Mouse (Mus musculus) heart, embryonic 16.5 days (tissue): ENCODE measurements around the gene Il18. TPM values are rescaled to one million over a fixed set of nuclear protein-coding genes. Genes with fewer than 3 reads are reported as not detected.

Source experiments
- ATAC-seq: fragments of 200-750 bp; cut with Nextera tagmentation; replicated peaks from 2 replicates; pipeline ENCODE4 v1.8.0; 2017; ENCODE audit warnings: moderate number of reproducible peaks; ENCODE audit not compliant: insufficient read depth, low FRiP score; ENCODE audit errors: extremely low read depth
- H3K27ac ChIP-seq: fragments of 300-500 bp; sonication (generic); 2 replicates; pipeline ENCODE4 v1.5.1; 2014; ENCODE audit warnings: mild to moderate bottlenecking, low read length, control low read depth, moderate library complexity
- H3K27me3 ChIP-seq: fragments of 300-500 bp; sonication (generic); 2 replicates; pipeline ENCODE4 v1.6.1; 2014; ENCODE audit warnings: low read length, mixed read lengths; ENCODE audit not compliant: control insufficient read depth, insufficient read depth
- H3K36me3 ChIP-seq: fragments of 300-500 bp; sonication (generic); 2 replicates; pipeline ENCODE4 v1.6.1; 2014; ENCODE audit not compliant: control insufficient read depth, insufficient read depth
- H3K4me1 ChIP-seq: fragments of 300-500 bp; sonication (generic); 2 replicates; pipeline ENCODE4 v1.6.1; 2014; ENCODE audit warnings: low read length, mixed read lengths; ENCODE audit not compliant: control insufficient read depth, insufficient read depth
- H3K4me2 ChIP-seq: fragments of 300-500 bp; sonication (generic); 2 replicates; pipeline ENCODE4 v1.6.1; 2014; ENCODE audit warnings: low read depth, mild to moderate bottlenecking, control low read depth, low read length
- H3K4me3 ChIP-seq: fragments of 300-500 bp; sonication (generic); 2 replicates; pipeline ENCODE4 v1.5.1; 2014; ENCODE audit warnings: mild to moderate bottlenecking, control low read depth, low read length
- H3K9ac ChIP-seq: fragments of 300-500 bp; sonication (generic); 2 replicates; pipeline ENCODE4 v1.6.1; 2014; ENCODE audit warnings: low read length, control low read depth
- H3K9me3 ChIP-seq: fragments of 300-500 bp; sonication (generic); replicated peaks from 2 replicates; pipeline ENCODE4 v1.6.1; 2016; ENCODE audit warnings: low read length; ENCODE audit not compliant: control insufficient read depth
- WGBS: fragments of 180-500 bp; shearing (Covaris S2); extraction: QIAGEN DNeasy Blood & Tissue Kit; methylation state at CpG from one replicate; pipeline ENCODE4 v1.1.7; 2014; 5-methylcytosine and 5-hydroxymethylcytosine counted together
- polyA plus RNA-seq: library from polyadenylated mRNA; unstranded; fragments of >200 nt; fragmentation: Nextera tagmentation; extraction: Ambion mirVana; gene quantifications from 2 replicates; pipeline ENCODE4 v1.2.1, GENCODE M21; 2015

Il18 gene
- polyA plus RNA-seq, 1 experiment from 2014 or later, result 3.9 TPM

DNA sequence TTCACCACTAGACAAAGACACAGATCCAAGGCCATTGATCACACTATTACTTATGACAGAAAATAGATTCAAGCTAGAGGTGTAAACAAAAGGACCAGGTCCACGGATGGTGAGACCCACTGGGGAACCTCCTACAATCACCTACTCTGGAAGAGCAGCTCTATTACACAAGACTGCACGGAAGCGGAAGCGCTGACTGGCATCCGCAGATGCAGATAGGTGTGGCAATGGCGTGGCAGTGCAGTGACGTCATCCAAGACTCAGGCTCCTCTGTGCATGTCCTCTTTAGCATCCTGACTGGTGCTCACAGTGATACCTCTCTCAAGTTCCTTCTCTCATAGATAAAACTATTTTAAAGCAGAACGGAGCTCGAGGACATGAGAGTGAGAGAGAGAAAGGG, 38.3 kb downstream of the Il18 start:
- no peak overlapping the region for H3K27ac ChIP-seq
- H3K4me3 ChIP-seq, result no peak overlapping the region
- no peak for ATAC-seq
- H3K27me3 ChIP-seq, result no peaks in the 10 kb centered on the region
- H3K9ac ChIP-seq, result no peak overlapping the region
- no peaks in the 10 kb centered on the region for H3K4me1 ChIP-seq
- H3K36me3 ChIP-seq, result peaks cover 26% of the 10 kb centered on the region
- WGBS, result 79% methylated on average over 9 of the region's 9 CpGs
- H3K4me2 ChIP-seq, result no peak overlapping the region
- H3K9me3 ChIP-seq, result no peaks in the 10 kb centered on the region

GRCm38 (mm10) chr9:50593544-50593943, 38.9 kb downstream of the Il18 start:
- H3K27me3 ChIP-seq, result no peaks in the 10 kb centered on the region
- 71% methylated on average over 3 of the region's 3 CpGs for WGBS
- no peaks in the 10 kb centered on the region for H3K4me1 ChIP-seq
- H3K9me3 ChIP-seq, result no peaks in the 10 kb centered on the region
- ATAC-seq, result no peak
- no peak overlapping the region for H3K4me3 ChIP-seq
- H3K4me2 ChIP-seq, result no peak overlapping the region
- no peak overlapping the region for H3K27ac ChIP-seq
- H3K36me3 ChIP-seq, result peaks cover 32% of the 10 kb centered on the region
- H3K9ac ChIP-seq, result no peak overlapping the region

- ATAC-seq, result no peak
- Histone ChIP-seq H3K4me2 (no peak overlapping the region), H3K27me3 (no peaks in the 10 kb centered on the region), H3K4me1 (no peaks in the 10 kb centered on the region), H3K27ac (no peak overlapping the region), H3K9me3 (no peaks in the 10 kb centered on the region), H3K9ac (no peak overlapping the region), H3K36me3 (peaks cover 44% of the 10 kb centered on the region), H3K4me3 (no peak overlapping the region)
- WGBS, result 74% methylated on average over 12 of the region's 12 CpGs
Observed at GRCm38 (mm10) chr9:50594794-50595417, 40.3 kb downstream of the Il18 start.

GRCm38 (mm10) chr9:50596973-50597372, 42.3 kb downstream of the Il18 start:
- H3K9ac ChIP-seq, result no peak overlapping the region
- 90% methylated on average over 8 of the region's 8 CpGs for whole genome bisulfite sequencing
- no peak overlapping the region for H3K27ac ChIP-seq
- H3K27me3 ChIP-seq, result no peaks in the 10 kb centered on the region
- H3K4me2 ChIP-seq, result no peak overlapping the region
- no peak overlapping the region for H3K4me3 ChIP-seq
- no peaks in the 10 kb centered on the region for H3K9me3 ChIP-seq
- no peak for ATAC-seq
- H3K4me1 ChIP-seq, result peaks cover 8% of the 10 kb centered on the region
- H3K36me3 ChIP-seq, result peaks cover 49% of the 10 kb centered on the region

DNA sequence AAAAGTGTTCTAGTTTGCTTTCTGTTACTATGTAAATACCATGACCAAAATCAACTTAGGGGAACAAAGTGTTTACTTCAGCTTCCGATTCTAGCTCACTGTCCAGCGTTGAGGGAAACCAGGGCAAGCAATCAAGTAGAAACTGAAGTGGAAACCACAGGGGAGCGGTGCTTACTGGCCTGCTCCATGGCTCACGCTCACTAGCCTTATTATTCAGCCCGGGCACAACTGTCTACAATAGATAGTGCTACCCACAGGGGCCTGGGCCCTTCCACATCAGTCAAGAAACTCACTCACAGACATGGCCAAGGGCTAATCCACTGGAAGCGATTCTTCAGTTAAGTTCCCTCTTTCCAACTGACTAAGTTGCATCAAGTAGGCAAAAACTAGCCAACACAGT, 46.9 kb downstream of the Il18 start:
- peak overlapping the region; percentile 97 for H3K9ac ChIP-seq
- no peak for ATAC-seq

DNA sequence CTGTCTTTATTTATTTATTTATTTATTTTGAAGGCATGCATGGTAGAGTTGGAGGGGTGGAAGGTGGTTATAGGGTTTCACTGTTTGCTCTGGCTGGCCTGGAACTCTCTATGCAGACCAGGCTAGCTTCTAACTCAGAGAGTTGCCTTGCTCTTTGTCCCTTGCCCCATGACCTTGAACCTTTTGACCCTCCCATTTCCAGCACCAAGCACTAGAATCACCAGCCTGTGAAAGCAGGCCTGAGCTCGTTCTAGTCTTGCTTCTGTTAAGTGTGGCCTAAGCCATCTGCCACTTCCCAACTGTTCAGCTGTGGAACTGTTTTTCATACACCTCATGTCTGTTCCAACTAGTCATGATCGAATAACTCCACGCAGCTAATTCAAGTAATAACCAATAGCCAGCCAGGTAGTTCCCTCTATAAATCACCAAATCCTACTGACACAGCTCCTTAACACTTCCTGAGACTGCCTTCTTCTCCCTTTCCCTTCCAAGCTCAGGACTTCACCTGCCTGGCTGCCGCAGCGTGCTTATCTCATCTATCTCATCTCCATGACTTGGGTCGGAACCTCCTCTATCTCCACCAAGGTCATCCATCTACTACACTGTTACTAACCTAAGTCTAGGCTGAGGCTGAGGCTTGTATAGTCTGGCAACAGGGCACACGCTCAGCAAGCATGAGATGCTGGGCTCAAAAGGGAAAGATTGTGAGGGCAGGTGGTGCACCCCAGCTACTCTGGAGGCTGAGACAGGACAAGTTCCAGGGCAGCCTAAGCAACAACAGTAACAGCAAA, 47.6 kb downstream of the Il18 start:
- Histone ChIP-seq H3K9ac (peak overlapping the region; percentile 97), H3K9me3 (no peaks in the 10 kb centered on the region), H3K4me1 (peaks cover 22% of the 10 kb centered on the region), H3K36me3 (peaks cover 32% of the 10 kb centered on the region), H3K4me3 (peak overlapping the region; percentile 97), H3K4me2 (peak overlapping the region; percentile 68), H3K27me3 (no peaks in the 10 kb centered on the region), H3K27ac (peak overlapping the region; percentile 95)
- no peak for ATAC-seq
- WGBS, result 62% methylated on average over 7 of the region's 7 CpGs

More for the DNA sequence above, 46.9 kb downstream of the Il18 start:
- peak overlapping the region; percentile 95 for H3K27ac ChIP-seq
- peak overlapping the region; percentile 97 for H3K4me3 ChIP-seq
- peaks cover 22% of the 10 kb centered on the region for H3K4me1 ChIP-seq
- no peaks in the 10 kb centered on the region for H3K9me3 ChIP-seq
- 58% methylated on average over 6 of the region's 6 CpGs for WGBS
- peaks cover 39% of the 10 kb centered on the region for H3K36me3 ChIP-seq
- H3K27me3 ChIP-seq, result no peaks in the 10 kb centered on the region
- peak overlapping the region; percentile 68 for H3K4me2 ChIP-seq

DNA sequence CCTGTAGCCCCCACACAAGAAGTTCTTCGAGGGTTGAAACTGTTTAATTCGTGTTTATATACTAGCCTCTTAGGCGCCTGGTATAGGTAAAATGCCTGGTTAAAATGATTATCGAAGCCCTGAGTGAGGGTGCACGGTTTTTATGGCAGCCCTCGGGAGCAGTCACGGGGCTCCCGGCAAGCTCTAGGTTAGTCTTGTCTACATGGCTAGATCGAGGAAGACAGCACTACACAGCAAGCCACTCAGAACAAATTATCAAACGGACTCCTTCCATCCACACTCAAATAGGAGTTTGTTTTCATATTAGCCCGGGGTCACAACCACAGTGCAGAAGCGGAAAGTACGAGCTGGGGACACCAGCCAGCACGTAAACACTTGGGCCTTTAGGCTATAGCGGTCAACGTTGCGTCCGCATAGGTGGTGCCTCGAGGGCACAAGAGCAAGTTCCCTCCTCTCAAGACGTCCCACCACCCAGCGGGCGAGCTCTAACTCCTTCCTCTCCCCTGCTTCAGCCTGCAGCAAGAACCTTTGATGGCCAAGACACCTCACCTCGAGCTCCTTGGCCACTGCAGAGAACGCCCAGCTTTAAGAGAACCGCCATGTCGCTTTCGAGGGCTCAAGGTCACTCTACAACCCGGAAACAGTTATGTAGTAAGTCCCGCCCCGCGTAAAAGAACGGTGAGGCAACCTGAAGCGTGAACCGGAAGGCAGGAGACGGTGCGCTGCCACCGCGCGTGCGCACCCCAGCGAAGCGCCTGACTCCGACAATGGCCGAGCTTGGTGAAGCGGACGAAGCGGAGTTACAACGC, 48.8 kb downstream of the Il18 start, which contains the start of the genes Sdhd and Timm8b:
Sdhd (minus strand) TSS at position 624 of the 809 bp plus-strand sequence.
Timm8b (plus strand) TSS at position 722 of the 809 bp plus-strand sequence.
- no peaks in the 10 kb centered on the region for H3K27me3 ChIP-seq
- WGBS, result under 1% methylated on average over 48 of the region's 48 CpGs

GRCm38 (mm10) chr9:50603998-50604324, 49.3 kb downstream of the Il18 start:
- H3K36me3 ChIP-seq, result peaks cover 20% of the 10 kb centered on the region
- WGBS, result under 1% methylated on average over 24 of the region's 24 CpGs
- no peaks in the 10 kb centered on the region for H3K9me3 ChIP-seq
- H3K4me3 ChIP-seq, result peak overlapping the region; percentile 97
- peaks cover 22% of the 10 kb centered on the region for H3K4me1 ChIP-seq
- peak overlapping the region; percentile 97 for H3K9ac ChIP-seq
- H3K27me3 ChIP-seq, result no peaks in the 10 kb centered on the region
- ATAC-seq, result peak; percentile 72
- H3K4me2 ChIP-seq, result peak overlapping the region; percentile 86
- H3K27ac ChIP-seq, result peak overlapping the region; percentile 95

More for the DNA sequence above, 48.8 kb downstream of the Il18 start, which contains the start of the genes Sdhd and Timm8b:
- peak within 1 kb of the TSS; percentile 95 for H3K27ac ChIP-seq
- H3K4me1 ChIP-seq, result peaks cover 22% of the 10 kb centered on the region
- ATAC-seq, result peak; percentile 98
- peak within 1 kb of the TSS; percentile 97 for H3K4me3 ChIP-seq
- H3K4me2 ChIP-seq, result peak within 1 kb of the TSS; percentile 86
- peaks cover 23% of the 10 kb centered on the region for H3K36me3 ChIP-seq
- H3K9ac ChIP-seq, result peak within 1 kb of the TSS; percentile 97
- no peaks in the 10 kb centered on the region for H3K9me3 ChIP-seq
